Mouse (Mus musculus) lung, embryonic 14.5 days (tissue): Measurements from ENCODE around the gene Atox1. TPM values are rescaled to one million over a fixed set of nuclear protein-coding genes. Genes with fewer than 3 reads are reported as not detected.

Experiments used
- ATAC-seq: fragments of 200-750 bp; cut with Nextera tagmentation; 2 replicates; pipeline ENCODE4 v1.8.0; 2017; ENCODE audit warnings: mild to moderate bottlenecking, moderate TSS enrichment, moderate library complexity; ENCODE audit not compliant: insufficient read depth
- DNase-seq: peaks from one replicate; pipeline ENCODE4 v3.0.0-alpha.2; 2015
- H3K27ac ChIP-seq: fragments of 300-500 bp; sonication (generic); 2 replicates; pipeline ENCODE4 v1.5.1; 2014; ENCODE audit warnings: low read depth, mild to moderate bottlenecking, moderate library complexity
- H3K27me3 ChIP-seq: fragments of 300-500 bp; sonication (generic); 2 replicates; pipeline ENCODE4 v1.6.1; 2014; ENCODE audit warnings: low read length, control low read depth; ENCODE audit not compliant: insufficient read depth
- H3K36me3 ChIP-seq: fragments of 300-500 bp; sonication (generic); 2 replicates; pipeline ENCODE4 v1.6.1; 2014; ENCODE audit warnings: control low read depth; ENCODE audit not compliant: insufficient read depth
- H3K4me1 ChIP-seq: fragments of 300-500 bp; sonication (generic); 2 replicates; pipeline ENCODE4 v1.6.1; 2014; ENCODE audit warnings: antibody characterized with exemption, control low read depth; ENCODE audit not compliant: insufficient read depth
- H3K4me2 ChIP-seq: fragments of 300-500 bp; sonication (generic); 2 replicates; pipeline ENCODE4 v1.6.1; 2014; ENCODE audit warnings: mild to moderate bottlenecking
- H3K4me3 ChIP-seq: fragments of 300-500 bp; sonication (generic); 2 replicates; pipeline ENCODE4 v1.5.1; 2014; ENCODE audit warnings: low read depth, low read length
- H3K9ac ChIP-seq: fragments of 300-500 bp; sonication (generic); 2 replicates; pipeline ENCODE4 v1.6.1; 2014
- H3K9me3 ChIP-seq: fragments of 300-500 bp; sonication (generic); 2 replicates; pipeline ENCODE4 v1.6.1; 2016; ENCODE audit warnings: low read depth, low read length, control low read depth
- CTCF ChIP-seq: IDR thresholded peaks from 2 replicates; pipeline ENCODE4 v1.5.1; 2016; ENCODE audit warnings: antibody characterized with exemption, low read depth
- WGBS: fragments of 180-500 bp; shearing (Covaris S2); extraction: QIAGEN DNeasy Blood & Tissue Kit; methylation state at CpG from one replicate; pipeline ENCODE4 v1.1.7; 2014; 5-methylcytosine and 5-hydroxymethylcytosine counted together
- polyA plus RNA-seq: library from polyadenylated mRNA; unstranded; fragments of >200 nt; fragmentation: Nextera tagmentation; extraction: Ambion mirVana; gene quantifications from 2 replicates; pipeline ENCODE4 v1.2.1, GENCODE M21; 2014

Atox1 gene
- 506 and 535 TPM in 2 replicates for polyA plus RNA-seq

GRCm38 (mm10) chr11:55461019-55461645 lies at the start of gene Atox1:
Gene Atox1, minus strand, starts transcription at chr11:55461239.
- H3K9me3 ChIP-seq = no peaks in the 10 kb centered on the region
- H3K36me3 ChIP-seq = no peaks in the 10 kb centered on the region
- DNase-seq (peak; percentile 99), ATAC-seq (peak; percentile 98)
- peak within 1 kb of the TSS; percentile 82 for H3K27ac ChIP-seq
- H3K9ac ChIP-seq = peak within 1 kb of the TSS; percentile 66
- H3K4me1 ChIP-seq = peaks cover 5% of the 10 kb centered on the region; the same call in 1 of the 2 replicates
- H3K4me3 ChIP-seq = peak within 1 kb of the TSS; percentile 76
- H3K4me2 ChIP-seq = peak within 1 kb of the TSS; percentile 91
- no peaks in the 10 kb centered on the region for H3K27me3 ChIP-seq
- under 1% methylated on average over 36 of the region's 36 CpGs for WGBS
- TF ChIP-seq CTCF = no peak

- no peak for DNase-seq
- Histone ChIP-seq H3K9me3 (no peaks in the 10 kb centered on the region), H3K4me3 (no peak overlapping the region), H3K27me3 (no peaks in the 10 kb centered on the region), H3K4me1 (no peaks in the 10 kb centered on the region), H3K36me3 (peaks cover 27% of the 10 kb centered on the region), H3K27ac (no peak overlapping the region), H3K9ac (no peak overlapping the region), H3K4me2 (no peak overlapping the region)
- 82% methylated on average over 3 of the region's 3 CpGs for WGBS
- ATAC-seq = no peak
- no peak for TF ChIP-seq CTCF
These were observed 44.4 kb upstream of the Atox1 start for GRCm38 (mm10) chr11:55505485-55505884.

GRCm38 (mm10) chr11:55502886-55503285 lies 41.8 kb upstream of the Atox1 start:
- H3K4me2 ChIP-seq = no peak overlapping the region
- H3K9me3 ChIP-seq = no peaks in the 10 kb centered on the region
- no peak overlapping the region for H3K27ac ChIP-seq
- H3K36me3 ChIP-seq = peaks cover 51% of the 10 kb centered on the region
- H3K27me3 ChIP-seq = no peaks in the 10 kb centered on the region
- TF ChIP-seq CTCF = no peak
- no peaks in the 10 kb centered on the region for H3K4me1 ChIP-seq
- DNase-seq (no peak), ATAC-seq (no peak)
- no peak overlapping the region for H3K4me3 ChIP-seq
- WGBS = 83% methylated on average over 5 of the region's 5 CpGs
- no peak overlapping the region for H3K9ac ChIP-seq

GRCm38 (mm10) chr11:55501955-55502531 lies 41.0 kb upstream of the Atox1 start:
- H3K9me3 ChIP-seq = no peaks in the 10 kb centered on the region
- peaks cover 59% of the 10 kb centered on the region for H3K36me3 ChIP-seq
- ATAC-seq = no peak
- H3K4me3 ChIP-seq = no peak overlapping the region
- DNase-seq = no peak
- H3K9ac ChIP-seq = no peak overlapping the region
- no peak overlapping the region for H3K4me2 ChIP-seq
- no peaks in the 10 kb centered on the region for H3K4me1 ChIP-seq
- no peaks in the 10 kb centered on the region for H3K27me3 ChIP-seq
- H3K27ac ChIP-seq = no peak overlapping the region
- WGBS = 81% methylated on average over 8 of the region's 8 CpGs
- TF ChIP-seq CTCF = no peak

- 39% methylated on average over 5 of the region's 5 CpGs for WGBS
- peaks cover 97% of the 10 kb centered on the region for H3K36me3 ChIP-seq
These were observed 36.8 kb upstream of the Atox1 start for GRCm38 (mm10) chr11:55497885-55498284.

GRCm38 (mm10) chr11:55496158-55496557 lies 35.1 kb upstream of the Atox1 start:
- H3K36me3 ChIP-seq = peaks cover 97% of the 10 kb centered on the region
- no peak for DNase-seq
- H3K27me3 ChIP-seq = no peaks in the 10 kb centered on the region
- ATAC-seq = no peak
- H3K4me1 ChIP-seq = no peaks in the 10 kb centered on the region
- no peak for TF ChIP-seq CTCF
- no peaks in the 10 kb centered on the region for H3K9me3 ChIP-seq
- no peak overlapping the region for H3K4me2 ChIP-seq
- no peak overlapping the region for H3K27ac ChIP-seq
- H3K9ac ChIP-seq = no peak overlapping the region
- H3K4me3 ChIP-seq = no peak overlapping the region
- WGBS = 84% methylated on average over 6 of the region's 6 CpGs

More at GRCm38 (mm10) chr11:55497885-55498284, 36.8 kb upstream of the Atox1 start:
- peak; percentile 81 for TF ChIP-seq CTCF
- DNase-seq = peak; percentile 75
- no peak overlapping the region for H3K4me2 ChIP-seq
- no peak overlapping the region for H3K9ac ChIP-seq
- ATAC-seq = peak; percentile 72; the same call in 1 of the 2 replicates
- no peaks in the 10 kb centered on the region for H3K4me1 ChIP-seq
- H3K9me3 ChIP-seq = no peaks in the 10 kb centered on the region
- H3K27me3 ChIP-seq = no peaks in the 10 kb centered on the region
- no peak overlapping the region for H3K4me3 ChIP-seq
- no peak overlapping the region for H3K27ac ChIP-seq

- DNase-seq (no peak), ATAC-seq (no peak)
- H3K27ac ChIP-seq = no peak overlapping the region
- H3K9ac ChIP-seq = no peak overlapping the region
- H3K9me3 ChIP-seq = no peaks in the 10 kb centered on the region
- WGBS = 97% methylated on average over 7 of the region's 7 CpGs
- no peak for TF ChIP-seq CTCF
- no peak overlapping the region for H3K4me2 ChIP-seq
- no peaks in the 10 kb centered on the region for H3K4me1 ChIP-seq
- H3K36me3 ChIP-seq = peaks cover 81% of the 10 kb centered on the region
- H3K27me3 ChIP-seq = no peaks in the 10 kb centered on the region
- no peak overlapping the region for H3K4me3 ChIP-seq
These were observed 24.4 kb upstream of the Atox1 start for GRCm38 (mm10) chr11:55485443-55485842.
